Mouse (Mus musculus) liver, embryonic 16.5 days (tissue): ENCODE measurements around the gene Cdc42bpa. TPM values are rescaled to one million over a fixed set of nuclear protein-coding genes. Genes with fewer than 3 reads are reported as not detected.

Experiments used
- polyA plus RNA-seq: library from polyadenylated mRNA; unstranded; fragments of >200 nt; fragmentation: Nextera tagmentation; extraction: Ambion mirVana; gene quantifications from 2 replicates; pipeline ENCODE4 v1.2.1, GENCODE M21; 2015

The Cdc42bpa gene
- polyA plus RNA-seq, 1 experiment from 2014 or later: 6.7 TPM

Other genes starting within 250 kb of the Cdc42bpa start
- gene Kif28, start 215.2 kb upstream of the Cdc42bpa start, polyA plus RNA-seq: not detected in 2 replicates
- gene Gm10518, start 157.1 kb upstream of the Cdc42bpa start, polyA plus RNA-seq: 0.08 and 0.13 TPM in 2 replicates
- gene Ahctf1, start 156.8 kb upstream of the Cdc42bpa start, polyA plus RNA-seq: 14.4 and 14.9 TPM in 2 replicates
- 37.0 and 43.7 TPM in 2 replicates for gene Coq8a, start 239.1 kb downstream of the Cdc42bpa start, polyA plus RNA-seq